Mouse (Mus musculus) adrenal gland, postnatal 36 days (tissue): ENCODE data around the gene Tcf7l1. TPM values are rescaled to one million over a fixed set of nuclear protein-coding genes. Genes with fewer than 3 reads are reported as not detected.
A peak's percentile ranks its signal among the peaks of the same experiment; 100 is the strongest.

Source experiments
- DNase-seq, 2 experiments: peaks; one replicate each; pipeline ENCODE4 v3.0.0; 2021; ENCODE audit warnings: mixed read lengths in 1 of 2
- total RNA-seq, 2 experiments: library from RNA; stranded (reverse); gene quantifications; 2 replicates each; pipeline ENCODE4 v1.2.3; 2021

Tcf7l1 gene
- total RNA-seq, 2 experiments from 2014 or later, result 12.3 to 14.7 TPM

GRCm38 (mm10) chr6:72622917-72623316 lies 166.1 kb downstream of the Tcf7l1 start:
- no peak for DNase-seq

GRCm38 (mm10) chr6:72620920-72621319 lies 168.1 kb downstream of the Tcf7l1 start:
- no peak for DNase-seq

DNA sequence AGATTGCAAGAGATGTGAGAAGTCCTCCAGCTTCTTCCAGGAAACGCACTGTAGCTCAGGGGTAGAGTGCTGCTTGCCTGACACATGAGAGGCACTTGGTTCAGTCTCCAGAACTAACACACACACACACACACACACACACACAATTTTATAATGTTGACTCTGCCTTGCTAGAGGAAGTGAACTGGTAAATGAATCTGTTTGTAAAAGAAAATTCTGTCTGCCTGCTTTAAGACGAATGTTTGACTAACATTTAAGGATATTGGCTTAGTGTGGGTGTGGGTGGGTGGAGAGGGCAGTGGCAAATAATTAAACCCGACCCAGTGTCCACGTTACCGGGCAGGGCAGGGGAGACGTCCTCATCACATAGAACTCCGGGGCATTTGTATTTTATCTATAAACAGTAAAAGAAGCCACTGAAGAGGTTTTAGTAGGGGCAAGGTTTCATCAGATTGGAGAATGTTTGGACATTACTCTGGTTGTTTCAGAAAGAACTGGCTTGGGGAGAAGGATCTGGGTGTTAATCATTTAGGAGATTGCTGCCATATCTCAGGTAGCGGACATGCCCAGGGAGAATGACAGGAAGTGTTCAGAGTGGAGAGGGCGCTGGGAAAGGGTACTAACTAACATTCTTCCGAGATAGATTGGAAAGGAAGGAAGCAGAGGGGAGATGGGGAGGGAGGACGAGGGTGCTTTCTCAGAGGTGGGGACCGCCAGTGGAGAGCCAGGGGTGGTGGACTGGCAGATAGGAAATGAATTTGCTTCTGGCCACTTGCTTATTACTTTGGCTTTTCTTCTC lies 169.1 kb downstream of the Tcf7l1 start:
- DNase-seq, result no peak

DNA sequence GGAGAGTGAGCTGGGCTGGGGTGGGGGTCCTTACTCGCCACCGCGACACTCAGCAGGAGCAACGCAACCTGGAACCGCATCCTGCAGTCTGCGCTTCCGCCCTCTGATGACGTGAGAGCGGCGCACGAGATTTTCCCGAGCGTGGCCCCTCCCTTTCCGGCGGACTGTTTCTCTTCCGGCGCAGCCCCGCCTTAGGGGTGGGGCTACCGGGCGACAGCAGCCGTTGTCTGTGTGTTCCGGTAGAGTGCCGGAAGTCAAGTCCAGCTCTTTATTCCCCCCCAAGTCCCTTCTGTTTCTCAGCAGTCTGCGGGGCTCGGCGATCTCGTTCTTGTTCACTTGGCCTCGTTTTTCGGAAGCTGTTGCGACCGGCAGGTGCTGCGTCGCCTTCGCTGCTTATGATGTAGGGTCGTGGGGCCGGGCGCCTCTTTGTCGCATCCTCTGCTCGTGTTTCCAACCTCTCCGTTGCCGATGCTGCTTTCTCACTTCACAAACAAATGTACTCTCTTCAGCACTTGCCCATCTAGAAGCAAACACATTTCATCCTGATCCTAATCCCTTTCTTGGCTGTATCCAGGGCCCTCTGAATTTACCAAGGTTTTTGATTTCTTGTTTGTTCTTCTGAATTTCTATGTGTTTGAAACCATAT lies 172.3 kb downstream of the Tcf7l1 start, which contains the start of gene Tgoln1:
Gene Tgoln1, minus strand, starts transcription at position 358 of the 646 bp plus-strand sequence.
- DNase-seq, result peak; percentile 94 to 97

DNA sequence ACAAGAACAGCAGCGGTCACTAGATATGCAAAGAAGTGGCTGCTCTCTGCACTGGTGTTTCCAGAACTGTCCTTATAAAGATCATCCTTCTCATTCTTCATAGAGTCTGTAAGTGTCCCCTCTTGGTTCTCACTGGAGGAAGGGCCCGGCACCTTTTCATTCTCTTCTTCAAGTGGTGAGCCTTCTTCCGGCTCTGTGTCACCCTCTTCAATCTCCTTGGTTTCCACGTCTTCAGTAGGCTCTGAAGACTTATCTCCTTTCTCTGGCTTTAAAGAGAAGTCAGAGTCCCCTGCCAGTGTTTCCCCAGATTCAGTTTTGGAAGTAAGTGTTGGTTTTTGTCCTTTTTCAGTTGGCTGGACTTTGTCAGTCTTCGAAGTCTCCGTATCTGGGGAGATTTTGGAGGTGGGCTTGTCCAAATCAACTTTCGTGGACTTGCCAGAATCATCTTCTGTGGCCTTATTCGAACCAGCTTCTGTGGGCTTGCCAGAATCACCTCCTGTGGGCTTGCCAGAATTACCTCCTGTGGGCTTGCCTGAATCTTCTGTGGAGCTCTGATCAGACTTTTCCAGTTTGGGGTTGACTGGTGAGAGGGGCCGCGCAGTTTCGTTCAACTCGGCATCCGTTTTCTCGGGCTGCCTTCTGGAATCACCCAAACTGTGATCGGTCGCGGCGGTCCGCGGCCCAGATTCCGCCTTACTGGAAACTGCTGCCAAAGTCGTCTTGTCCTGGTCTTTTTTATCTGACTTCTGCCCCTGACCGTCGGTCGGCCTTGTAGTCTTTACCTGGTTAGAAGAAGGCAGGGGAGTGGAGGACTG lies 173.3 kb downstream of the Tcf7l1 start:
- DNase-seq, result peak in 1 of 2 experiments; percentile 28

DNA sequence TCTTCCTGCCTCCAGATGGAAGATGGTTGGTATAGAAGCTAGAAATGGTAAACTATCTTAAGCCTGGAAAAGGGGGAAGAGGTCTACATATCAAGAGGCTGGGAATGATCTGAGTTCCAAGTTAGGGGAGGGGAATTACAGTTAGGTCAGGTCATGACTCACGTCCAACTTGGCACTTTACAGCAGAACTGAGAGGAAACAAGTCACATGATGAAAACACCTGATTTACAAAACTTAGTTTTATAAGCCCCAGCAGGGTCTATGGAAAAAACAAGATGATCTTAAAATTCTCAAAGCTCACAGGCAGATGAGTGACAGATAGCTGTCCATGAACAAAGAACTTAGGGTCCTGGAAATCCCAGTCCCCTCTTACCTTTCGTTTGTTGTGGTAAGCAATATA lies 173.9 kb downstream of the Tcf7l1 start:
- peak in 1 of 2 experiments; percentile 27 for DNase-seq

DNA sequence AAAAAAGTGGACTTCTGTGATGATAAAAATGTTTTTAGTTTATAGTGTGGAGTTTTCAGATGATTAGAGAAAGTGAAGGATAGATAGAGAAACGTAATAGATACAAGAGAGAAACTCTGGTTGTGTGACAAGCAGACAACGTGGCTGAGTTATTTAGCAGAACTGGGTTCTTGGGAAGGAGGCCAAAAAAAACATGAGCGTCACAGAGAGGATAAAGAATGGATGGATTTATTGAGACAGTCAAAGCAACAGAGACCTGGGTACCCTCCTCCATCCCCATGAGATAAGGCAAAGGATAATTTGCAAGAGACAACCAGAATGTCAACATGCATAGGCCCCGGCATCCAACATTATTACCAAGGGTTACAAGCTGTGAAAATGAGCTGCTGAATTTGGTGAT lies 178.8 kb downstream of the Tcf7l1 start:
- peak in 1 of 2 experiments; percentile 60 for DNase-seq

- DNase-seq, result no peak
Observed at GRCm38 (mm10) chr6:72608662-72609184, 180.3 kb downstream of the Tcf7l1 start.

DNA sequence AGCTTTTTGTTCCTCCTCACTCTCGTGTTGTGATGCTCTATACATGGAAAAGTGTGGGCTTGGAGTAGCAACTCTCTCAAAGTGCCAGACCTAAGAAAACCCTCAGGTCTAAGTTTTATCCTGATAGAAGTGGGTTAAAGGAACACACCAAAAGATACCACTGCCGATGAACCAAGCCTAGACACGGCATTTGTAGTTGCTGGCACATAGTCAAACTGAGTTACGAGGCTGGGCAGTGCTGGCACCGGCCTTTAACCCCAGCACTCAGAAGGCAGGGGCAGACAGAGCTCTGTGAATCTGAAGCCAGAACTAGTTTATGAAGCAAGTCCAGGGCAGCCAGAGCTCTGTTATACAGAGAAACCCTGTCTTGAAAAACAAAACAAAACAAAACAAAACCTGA lies 181.4 kb downstream of the Tcf7l1 start:
- peak in 1 of 2 experiments; percentile 56 for DNase-seq

GRCm38 (mm10) chr6:72607060-72607459 lies 182.0 kb downstream of the Tcf7l1 start:
- DNase-seq, result no peak

DNA sequence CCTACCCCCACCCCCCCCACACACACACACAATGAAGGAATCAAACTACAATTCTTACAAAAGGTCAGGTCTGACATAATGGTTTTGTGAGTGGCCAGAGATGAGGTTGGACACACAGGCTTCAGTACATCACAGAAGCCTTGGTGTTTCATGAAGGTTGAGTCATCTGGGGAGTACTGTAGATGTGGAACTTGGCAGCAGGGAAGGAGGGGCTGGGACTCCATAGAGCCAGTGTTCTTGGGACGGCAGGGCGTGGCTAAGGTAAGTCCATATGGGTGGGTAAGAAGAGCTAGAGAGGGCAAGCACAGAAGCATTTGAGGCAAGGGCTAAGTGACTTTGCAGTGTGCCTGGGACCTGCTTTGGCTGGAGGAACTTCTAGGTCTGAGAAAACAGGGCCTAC lies 185.0 kb downstream of the Tcf7l1 start:
- DNase-seq, result peak in 1 of 2 experiments; percentile 27

DNA sequence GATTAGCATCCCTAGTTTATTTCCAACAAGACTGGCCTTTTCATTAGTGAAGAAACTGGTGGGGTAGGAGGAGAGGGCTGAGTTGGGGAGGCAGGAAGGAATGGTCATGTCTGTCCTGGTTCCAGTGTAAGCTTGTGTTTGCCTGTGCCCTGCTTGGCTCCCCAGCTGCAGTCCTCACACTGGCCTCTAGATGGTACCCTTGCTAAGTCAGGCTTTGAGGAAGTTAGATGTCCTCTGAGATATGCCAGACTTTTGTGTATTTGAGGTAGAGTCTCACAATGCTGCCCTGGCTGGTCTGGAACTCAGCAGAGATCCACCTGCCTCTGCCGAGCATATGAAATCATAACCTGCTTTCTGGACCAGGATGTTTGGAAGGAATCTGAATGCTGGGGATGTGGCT lies 187.3 kb downstream of the Tcf7l1 start:
- DNase-seq, result peak; percentile 87 to 88

DNA sequence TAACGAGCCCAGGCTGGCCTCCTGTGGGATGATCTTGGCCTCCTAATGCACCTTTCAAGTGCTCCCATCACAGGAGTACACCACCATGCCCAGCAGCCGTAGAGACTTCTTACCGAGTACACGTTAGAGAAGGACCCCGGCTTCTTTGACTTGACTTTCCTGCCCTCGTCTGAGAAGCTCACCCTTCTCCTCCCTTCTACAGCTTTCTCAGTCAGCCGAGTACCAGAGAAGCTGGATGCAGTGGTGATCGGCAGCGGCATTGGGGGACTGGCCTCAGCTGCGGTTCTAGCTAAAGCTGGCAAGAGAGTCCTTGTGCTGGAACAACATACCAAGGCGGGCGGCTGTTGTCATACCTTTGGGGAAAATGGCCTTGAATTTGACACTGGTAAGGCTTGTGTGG lies 188.3 kb downstream of the Tcf7l1 start:
- DNase-seq, result peak in 1 of 2 experiments; percentile 46

- peak in 1 of 2 experiments; percentile 57 for DNase-seq
Observed at GRCm38 (mm10) chr6:72600216-72600615, 188.8 kb downstream of the Tcf7l1 start.

DNA sequence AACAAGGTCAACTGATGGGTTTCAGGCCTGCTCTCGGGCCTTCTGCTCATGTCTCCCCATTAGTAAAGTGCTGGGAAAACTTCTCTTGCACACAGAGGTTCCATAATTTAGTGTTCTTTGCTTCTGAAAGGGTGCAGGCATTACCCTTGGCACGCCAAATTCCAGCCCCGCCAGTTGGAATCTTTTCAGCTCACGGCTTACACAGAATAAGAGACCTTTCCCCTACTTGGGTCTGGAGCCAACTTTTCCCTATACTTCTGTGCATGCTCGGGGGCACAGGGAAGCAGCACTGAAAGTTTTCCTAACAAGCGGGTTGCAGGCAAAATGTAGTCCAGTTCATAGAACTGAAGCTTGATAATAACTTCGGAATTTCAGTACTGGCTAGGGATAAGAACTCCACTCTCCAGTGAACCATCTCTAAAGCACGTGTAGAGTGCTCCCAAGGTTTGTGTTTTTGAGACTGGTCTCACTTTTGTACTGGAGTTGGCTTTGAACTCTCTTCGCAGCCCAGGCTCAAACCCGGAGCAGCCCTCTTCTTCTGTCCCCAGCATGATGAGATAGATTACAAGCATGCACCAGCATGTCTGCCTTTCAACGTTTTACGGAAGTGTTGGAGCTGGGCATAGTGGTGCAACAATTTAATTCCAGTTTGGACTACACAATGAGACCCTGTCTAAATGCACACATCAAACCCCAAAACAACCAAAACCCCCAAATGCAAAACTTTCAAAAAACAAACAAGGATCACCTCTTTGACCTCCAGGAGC lies 190.1 kb downstream of the Tcf7l1 start:
- DNase-seq, result peak; percentile 38 to 61

GRCm38 (mm10) chr6:72597956-72598753 lies 190.9 kb downstream of the Tcf7l1 start, which contains the start of the genes Elmod3 and Retsat:
Gene Elmod3, minus strand, starts transcription at chr6:72598413.
Gene Retsat, plus strand, starts transcription at chr6:72598475.
- peak; percentile 97 for DNase-seq

DNA sequence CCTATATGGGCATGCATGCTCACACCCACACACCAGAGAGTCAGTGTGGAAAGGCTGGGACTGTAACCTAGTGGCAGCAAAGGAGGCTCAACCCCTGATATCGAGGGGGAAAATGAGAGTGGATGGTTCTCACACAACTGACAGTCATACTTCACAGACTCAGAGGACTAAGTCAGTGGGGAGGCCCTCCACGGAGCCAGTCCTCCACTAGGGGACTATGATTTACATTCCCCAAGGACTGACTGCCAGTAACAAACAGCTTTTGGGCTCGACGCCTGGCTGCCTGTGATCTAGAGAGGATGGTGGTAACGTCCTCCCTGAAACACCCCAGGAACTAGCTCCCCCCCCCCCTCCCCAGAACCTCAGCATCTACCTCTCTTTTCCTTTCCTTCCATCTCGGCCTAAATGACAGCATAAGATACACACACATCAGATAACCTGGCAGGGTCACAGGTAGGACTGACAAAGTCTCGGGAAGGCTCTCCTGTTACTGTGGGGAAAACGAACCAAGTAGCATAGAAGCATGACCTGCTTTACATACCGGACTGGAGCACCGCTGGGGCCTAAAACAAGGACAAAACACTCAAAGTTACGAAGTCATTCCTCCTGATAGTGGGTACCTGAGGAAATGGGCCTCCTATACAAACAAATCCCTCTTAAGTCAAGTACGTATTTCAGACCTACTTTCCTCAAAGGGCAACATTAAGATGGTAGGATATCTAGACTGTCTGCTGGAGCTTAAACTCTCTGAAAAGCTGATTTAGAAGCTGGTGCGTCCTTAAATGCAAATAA lies 191.8 kb downstream of the Tcf7l1 start:
- peak in 1 of 2 experiments; percentile 55 for DNase-seq

DNA sequence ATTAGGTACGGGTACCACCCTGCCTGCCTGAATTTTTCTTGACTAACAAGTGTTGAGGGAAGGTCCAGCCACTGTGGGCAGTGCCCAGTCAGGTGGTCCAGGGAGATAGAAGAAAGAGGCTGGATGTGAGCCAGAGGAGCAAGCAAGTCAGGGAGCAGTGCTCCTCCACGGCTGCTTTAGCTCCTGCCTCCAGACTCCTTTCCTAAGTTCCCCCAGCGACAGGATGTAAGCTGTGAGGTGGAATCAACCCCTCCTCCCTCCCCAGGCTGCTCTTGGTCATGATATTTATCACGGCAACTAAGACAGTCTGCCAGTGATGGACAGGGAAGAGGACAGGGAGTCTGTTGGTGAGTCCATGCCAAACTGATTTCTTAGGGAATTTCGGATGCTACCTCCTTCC lies 195.1 kb downstream of the Tcf7l1 start:
- DNase-seq, result no peak

- DNase-seq, result no peak
Observed at GRCm38 (mm10) chr6:72593011-72593803, 195.8 kb downstream of the Tcf7l1 start.
